Mouse (Mus musculus) splenic B cell, adult 2 months (primary cell): ENCODE data around the gene Bap1.

ENCODE experiments used
- DNase-seq: peaks from one replicate; pipeline ENCODE4 v3.0.0-alpha.2; 2011; ENCODE audit warnings: low read depth, low spot score
- H3K27me3 ChIP-seq: 2 replicates; pipeline ENCODE4 v1.6.1; 2012; ENCODE audit warnings: mild to moderate bottlenecking, low read length, moderate library complexity, mixed read lengths; ENCODE audit not compliant: control insufficient read depth, poor library complexity, insufficient read depth, severe bottlenecking
- H3K36me3 ChIP-seq: 2 replicates; pipeline ENCODE4 v1.6.1; 2012; ENCODE audit warnings: mild to moderate bottlenecking, low read length, moderate library complexity, mixed read lengths; ENCODE audit not compliant: control insufficient read depth, poor library complexity, insufficient read depth, severe bottlenecking

The Bap1 gene

DNA sequence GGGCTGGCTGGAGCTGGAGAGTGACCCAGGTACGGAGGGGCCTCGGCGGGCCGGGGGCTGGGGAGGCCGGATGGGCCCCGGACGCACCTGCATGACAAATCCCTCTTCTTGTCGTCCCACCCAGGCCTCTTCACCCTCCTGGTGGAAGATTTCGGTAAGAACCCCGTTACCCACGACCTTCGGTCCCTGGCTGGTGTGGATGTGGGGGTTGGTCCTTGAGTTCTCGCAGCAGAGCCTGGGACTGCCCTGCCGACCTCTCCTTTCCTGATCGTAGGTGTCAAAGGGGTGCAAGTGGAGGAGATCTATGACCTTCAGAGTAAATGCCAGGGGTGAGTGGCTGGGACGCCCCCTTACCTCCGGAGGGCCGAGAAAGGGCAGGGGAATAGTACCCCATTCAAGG, 376 bp downstream of the Bap1 start:
- Histone ChIP-seq H3K36me3 (peaks cover 12% of the 10 kb centered on the region), H3K27me3 (no peaks in the 10 kb centered on the region)
- DNase-seq: no peak

GRCm38 (mm10) chr14:31252091-31252490, 841 bp downstream of the Bap1 start:
- Histone ChIP-seq H3K27me3 (no peaks in the 10 kb centered on the region), H3K36me3 (peaks cover 16% of the 10 kb centered on the region)
- DNase-seq: no peak

- no peaks in the 10 kb centered on the region for H3K27me3 ChIP-seq
- H3K36me3 ChIP-seq: peaks cover 23% of the 10 kb centered on the region
- DNase-seq: no peak
Measured at GRCm38 (mm10) chr14:31258476-31259050, 7.3 kb downstream of the Bap1 start.

DNA sequence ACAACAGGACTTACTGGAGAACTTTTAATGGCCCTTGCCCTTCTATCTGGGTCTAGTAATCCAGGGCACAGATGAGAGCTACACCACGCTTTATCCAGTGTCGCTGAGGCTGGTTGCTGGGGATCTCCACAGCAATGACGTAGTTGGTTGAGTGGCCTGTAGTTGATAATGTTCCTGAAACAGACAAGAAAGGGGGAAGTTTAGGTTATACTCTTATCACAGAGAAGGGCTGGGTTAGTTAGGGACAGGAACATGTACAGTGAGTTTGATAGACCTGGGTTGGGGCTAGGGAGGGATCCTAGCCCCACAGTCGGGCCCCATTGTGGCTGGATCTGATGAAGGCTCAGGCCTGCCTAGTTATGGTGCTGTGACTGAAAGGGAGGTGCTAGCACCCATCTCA, 9.1 kb downstream of the Bap1 start:
- no peaks in the 10 kb centered on the region for H3K27me3 ChIP-seq
- no peak for DNase-seq
- H3K36me3 ChIP-seq: peaks cover 19% of the 10 kb centered on the region

GRCm38 (mm10) chr14:31260932-31261331, 9.7 kb downstream of the Bap1 start:
- DNase-seq: no peak
- peaks cover 19% of the 10 kb centered on the region for H3K36me3 ChIP-seq
- H3K27me3 ChIP-seq: no peaks in the 10 kb centered on the region

DNA sequence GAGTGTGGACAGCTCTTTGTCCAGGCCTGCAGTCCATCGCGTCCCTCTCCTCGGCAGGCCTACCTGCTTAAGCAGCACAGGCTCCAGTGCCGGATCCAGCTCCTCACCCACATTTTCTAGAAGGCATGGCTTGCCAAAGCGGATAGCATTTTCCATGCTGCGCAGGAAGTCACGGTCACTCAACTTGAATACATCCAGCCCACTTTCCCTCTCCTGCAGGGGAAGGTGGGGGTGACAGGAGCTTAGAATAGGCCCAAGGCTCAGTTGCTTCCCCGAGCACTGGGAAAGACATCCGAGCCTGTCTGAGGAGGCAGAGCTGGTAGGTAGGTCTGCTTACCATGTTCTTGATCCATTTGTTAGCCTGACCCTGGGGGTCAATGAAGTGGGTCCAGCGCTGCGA, 16.4 kb downstream of the Bap1 start:
- no peak for DNase-seq
- H3K36me3 ChIP-seq: no peaks in the 10 kb centered on the region
- no peaks in the 10 kb centered on the region for H3K27me3 ChIP-seq

GRCm38 (mm10) chr14:31268301-31269001, 17.2 kb downstream of the Bap1 start:
- DNase-seq: no peak
- Histone ChIP-seq H3K27me3 (no peaks in the 10 kb centered on the region), H3K36me3 (no peaks in the 10 kb centered on the region)

DNA sequence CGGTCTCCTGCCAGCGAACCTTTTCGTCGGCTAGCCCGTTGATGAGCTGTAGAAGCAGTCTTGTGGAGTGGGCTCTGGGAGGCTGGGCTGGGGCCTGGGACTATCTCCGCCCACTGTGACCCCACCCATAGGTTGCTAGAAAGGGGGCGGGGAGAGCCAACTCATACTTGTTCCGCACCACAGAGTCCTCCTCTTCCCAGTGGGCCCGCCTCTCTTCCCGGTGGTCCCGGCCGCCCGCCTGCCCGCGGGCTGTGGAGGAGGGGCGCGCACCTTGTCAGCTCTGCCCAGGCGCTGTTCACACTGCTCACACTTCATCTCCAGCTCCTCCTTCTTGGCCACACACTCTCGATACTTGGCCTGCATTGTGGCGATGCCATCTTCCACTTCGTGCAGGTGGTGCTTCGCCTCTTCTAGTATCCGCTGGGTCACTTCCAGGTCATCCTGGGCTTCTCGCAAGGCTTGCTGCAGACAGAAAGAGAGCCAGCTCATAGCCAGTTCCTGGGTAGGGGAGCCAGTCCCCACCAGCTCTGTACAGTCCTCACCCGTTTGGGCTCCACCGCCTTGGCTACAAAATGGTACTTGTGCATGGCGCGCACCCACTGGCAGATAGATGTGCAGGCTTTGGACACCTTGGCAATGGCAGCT, 18.3 kb downstream of the Bap1 start:
- H3K27me3 ChIP-seq: no peaks in the 10 kb centered on the region
- DNase-seq: no peak
- no peaks in the 10 kb centered on the region for H3K36me3 ChIP-seq

DNA sequence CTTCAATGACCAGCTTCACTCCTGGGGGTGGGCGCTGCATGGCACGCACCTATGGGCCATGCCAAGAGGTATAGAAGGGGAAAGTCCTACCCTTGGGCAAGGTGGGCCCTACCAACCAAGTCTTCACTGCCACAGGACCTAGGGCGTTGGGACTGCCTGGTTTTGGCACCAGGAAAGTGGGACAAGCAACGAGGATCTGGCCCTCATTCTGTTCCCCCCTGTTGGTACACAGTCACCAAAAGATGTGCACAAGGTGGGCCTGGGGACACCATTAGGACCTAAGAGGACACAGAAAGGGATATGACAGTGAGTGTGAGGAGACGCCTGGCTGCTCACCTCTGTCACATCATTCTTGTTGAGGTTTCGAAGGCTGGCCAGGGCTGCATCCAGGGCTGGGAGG, 19.9 kb downstream of the Bap1 start:
- no peaks in the 10 kb centered on the region for H3K36me3 ChIP-seq
- no peak for DNase-seq

DNA sequence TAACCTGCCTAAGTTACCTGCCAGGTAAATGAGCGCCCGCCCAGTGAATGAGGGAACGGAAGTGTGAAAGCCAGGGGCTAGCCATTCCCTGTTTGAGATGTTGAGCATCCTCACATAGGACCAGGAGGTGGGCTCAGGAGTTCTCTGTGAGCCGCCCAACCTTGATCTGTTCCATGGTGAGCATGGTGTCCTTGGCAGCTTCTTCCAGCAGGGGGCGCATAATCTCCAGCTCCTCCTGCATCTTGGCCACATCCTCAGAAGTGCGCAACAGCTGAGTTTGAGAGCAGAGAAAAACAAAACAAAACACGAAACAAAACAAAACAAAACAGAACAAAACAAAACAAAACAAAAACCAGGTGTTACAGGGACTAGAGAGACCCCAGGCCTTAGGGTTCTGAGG, 20.9 kb downstream of the Bap1 start:
- Histone ChIP-seq H3K36me3 (no peaks in the 10 kb centered on the region), H3K27me3 (no peaks in the 10 kb centered on the region)
- peak; percentile 89 for DNase-seq

More for the DNA sequence above, 19.9 kb downstream of the Bap1 start:
- no peaks in the 10 kb centered on the region for H3K27me3 ChIP-seq

GRCm38 (mm10) chr14:31285728-31286127, 34.5 kb downstream of the Bap1 start:
- H3K27me3 ChIP-seq: no peaks in the 10 kb centered on the region
- DNase-seq: no peak
- H3K36me3 ChIP-seq: no peaks in the 10 kb centered on the region
